Mouse (Mus musculus) kidney, postnatal 36 days (tissue): ENCODE measurements around the gene Osbp2.

Experiments
- DNase-seq, 2 experiments: peaks; one replicate each; pipeline ENCODE4 v3.0.0; 2021 to 2022; ENCODE audit warnings: mixed read lengths in 2 of 2

Osbp2 gene

DNA sequence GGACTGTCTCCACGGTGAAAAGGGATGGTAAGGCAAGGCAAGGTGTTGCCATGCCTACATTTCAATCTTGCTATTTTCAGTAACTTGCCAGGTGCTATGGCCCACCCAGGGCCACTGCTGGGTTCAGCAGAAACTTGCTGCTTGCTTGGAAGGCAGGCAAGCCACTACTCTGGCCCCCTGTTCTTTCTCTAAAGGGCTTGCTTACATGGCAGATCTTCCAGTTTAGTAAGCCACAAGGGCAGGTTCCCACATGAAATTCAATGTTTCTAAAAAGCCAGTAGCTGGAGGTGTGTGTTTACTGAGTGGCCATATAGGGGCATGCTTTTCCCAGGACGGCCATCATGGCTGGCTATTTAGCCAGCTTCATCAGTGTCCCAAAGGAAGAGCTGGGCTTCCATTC is 172.0 kb downstream of the Osbp2 start:
- no peak for DNase-seq

DNA sequence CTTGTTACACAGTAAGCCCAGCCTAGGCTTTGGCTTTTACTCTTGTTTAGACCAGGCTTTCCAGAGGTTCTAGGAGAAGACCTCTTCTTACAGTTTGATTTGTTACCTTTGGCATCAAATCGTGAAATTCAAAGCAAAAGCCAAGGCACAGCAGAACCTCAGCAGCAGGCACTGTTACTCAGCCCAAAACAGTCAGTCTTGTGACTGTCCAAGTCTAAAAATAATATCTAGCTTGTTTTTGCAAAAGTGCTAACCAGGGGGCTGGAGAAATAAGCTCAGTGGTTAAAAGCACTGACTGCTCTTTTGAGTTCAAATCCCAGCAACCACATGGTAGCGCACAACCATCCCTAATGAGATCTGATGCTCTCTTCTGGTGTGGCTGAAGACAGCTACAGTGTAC is 176.8 kb downstream of the Osbp2 start:
- no peak for DNase-seq

DNA sequence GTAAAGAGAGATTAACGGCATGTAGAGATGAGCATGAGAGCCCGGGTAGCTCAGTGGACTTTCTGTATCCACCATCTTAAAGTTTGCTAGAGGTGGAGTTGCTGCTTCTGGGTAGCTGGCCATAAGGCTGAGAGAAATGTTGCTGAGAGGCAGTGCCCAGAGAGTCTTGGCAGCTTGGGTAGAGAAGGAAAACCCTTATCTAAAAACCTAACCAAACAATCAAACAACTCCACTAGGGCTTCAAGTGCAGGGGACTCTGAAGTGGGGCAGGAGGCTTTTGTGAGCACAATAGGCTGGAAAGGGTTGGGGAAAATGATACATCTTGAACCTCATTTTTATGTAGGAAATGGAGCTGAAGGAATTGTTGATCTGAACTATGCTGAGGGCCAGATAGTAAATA is 177.4 kb downstream of the Osbp2 start:
- no peak for DNase-seq

DNA sequence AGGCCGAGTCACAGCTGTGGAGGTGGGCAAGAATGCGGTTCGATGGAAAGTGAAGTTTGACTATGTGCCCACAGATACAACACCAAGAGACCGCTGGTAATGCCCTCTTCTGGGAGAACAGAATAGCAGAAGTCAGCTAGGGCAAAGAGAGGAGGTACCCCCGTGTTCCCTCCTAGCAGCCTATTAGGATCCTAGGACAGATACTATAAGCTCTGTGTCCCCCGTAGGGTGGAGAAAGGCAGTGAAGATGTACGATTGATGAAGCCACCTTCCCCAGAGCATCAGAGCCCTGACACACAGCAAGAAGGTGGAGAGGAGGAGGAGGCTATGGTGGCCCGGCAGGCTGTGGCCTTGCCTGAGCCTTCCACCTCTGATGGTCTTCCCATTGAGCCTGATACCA is 178.3 kb downstream of the Osbp2 start:
- DNase-seq: no peak

DNA sequence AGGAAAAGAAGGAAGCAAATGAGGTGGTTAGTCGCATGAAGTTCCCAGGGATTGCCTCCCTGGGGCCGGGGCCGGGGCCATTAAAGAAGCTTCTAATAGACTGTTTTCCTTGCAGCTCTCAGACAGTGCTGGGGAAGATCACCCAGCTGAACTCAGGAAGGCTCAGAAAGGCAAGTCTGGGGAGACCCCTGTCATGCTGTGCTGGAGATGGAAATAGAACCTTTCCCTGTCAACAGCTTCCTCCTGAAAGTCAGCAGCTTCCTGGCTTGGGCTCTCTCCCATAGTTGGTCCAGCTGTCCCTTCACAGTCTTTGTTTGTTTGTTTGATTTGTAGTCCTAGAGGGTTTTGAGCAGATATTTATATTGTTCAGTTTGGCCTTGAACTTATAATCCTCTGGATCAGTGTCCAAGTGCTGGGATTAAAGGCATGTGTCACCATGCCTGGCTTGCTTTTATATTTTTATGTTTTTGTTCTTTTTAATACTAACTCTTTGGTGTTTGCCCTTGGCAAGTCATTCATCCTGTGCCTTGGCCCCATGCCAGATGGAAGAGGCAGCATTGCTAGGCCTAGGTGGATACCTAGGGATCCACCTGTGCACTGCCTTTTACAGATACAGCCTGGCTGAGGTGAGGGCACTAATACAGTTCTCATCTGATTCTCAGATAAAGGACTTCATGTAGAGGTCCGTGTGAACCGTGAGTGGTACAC is 178.8 kb downstream of the Osbp2 start:
- peak; percentile 41 to 67 for DNase-seq

DNA sequence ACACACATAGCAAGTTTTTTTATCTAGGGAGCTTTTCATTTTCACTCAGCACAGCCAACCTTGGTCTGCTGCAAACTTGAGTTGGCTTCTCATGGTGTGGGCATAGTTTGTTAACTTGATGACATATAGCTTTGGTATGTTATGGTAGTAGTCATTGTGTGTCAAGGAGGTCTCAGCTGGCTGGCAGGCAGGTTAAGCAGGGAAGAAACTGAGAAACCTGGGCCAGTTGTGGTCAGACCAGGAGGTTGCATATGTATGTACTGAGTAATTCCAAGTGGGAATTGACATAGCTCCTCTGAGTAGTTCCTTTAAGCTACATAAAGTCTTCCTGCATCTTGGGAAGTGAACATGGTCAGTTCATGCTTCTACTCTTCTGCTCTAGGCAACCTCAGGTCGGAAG is 179.5 kb downstream of the Osbp2 start:
- DNase-seq: no peak

DNA sequence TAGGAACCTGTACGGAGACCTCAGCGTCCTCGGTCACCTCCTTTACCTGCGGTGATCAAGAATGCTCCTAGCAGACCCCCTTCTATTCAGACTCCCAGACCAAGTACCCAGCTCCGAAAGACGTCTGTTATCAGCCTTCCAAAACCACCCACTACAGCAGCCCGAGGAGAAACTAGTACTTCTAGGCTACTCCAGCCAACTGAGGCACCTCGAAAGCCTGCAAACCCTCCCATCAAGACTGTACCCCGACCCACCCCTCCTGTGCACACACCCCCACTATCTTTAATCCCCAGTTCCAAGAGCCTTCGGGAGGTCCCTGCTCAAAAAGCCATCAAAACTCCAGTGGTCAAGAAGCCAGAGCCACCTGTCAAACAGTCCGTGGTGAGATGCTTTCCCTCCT is 180.0 kb downstream of the Osbp2 start:
- no peak for DNase-seq

DNA sequence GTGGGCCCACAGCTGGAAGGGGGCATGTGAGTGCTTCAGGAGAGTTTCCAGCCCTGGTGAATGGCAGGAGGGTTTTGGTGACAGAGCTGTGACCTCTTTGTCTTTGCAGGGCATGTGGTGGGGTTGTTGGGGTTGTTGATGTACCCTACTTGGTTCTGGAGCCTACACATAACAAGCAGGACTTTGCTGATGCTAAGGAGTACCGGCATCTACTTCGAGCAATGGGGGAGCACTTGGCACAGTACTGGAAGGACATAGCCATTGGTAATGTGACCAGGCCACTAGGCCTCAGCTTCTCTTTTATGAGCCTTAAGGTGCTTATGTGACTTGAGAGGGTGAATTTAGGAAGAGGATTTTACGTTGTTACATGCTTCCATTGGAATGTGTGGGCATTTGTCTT is 183.9 kb downstream of the Osbp2 start:
- no peak for DNase-seq

DNA sequence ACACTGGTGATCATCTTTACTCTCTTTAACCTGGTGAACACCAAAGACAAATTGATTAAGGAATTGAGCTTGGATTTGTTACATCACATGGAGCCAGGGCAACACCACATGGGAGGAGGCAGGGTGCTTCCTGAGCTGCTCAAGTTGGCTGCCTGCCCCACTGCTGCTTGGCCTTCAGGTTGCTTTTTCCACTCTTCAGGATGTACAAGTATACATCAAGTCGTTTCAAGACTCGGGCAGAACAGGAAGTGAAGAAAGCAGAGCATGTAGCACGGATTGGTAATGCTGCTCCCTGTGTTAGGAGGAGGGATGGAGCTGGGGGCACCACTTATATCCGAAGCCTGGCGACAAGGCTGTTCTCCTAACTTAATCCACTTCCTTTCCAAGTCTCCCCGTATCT is 186.5 kb downstream of the Osbp2 start:
- peak; percentile 46 to 68 for DNase-seq

DNA sequence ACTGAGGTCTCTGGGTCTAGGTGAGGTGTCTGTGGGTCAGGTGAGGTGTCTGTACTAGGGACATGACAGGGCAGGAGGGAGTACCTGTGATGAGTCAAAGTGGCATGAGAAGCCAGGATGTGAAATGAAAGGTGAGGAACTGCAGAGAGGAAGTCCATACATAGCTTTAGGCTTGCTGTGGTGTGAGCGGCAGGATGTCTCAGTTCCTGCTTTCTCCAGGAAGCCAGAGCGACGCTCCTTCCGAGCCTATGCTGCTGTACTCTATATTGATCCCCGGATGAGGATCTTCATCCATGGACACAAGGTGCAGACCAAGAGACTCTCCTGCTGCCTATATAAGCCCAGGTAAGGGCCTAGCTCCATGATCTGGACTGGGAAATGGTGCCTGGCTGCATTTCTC is 187.3 kb downstream of the Osbp2 start:
- no peak for DNase-seq

DNA sequence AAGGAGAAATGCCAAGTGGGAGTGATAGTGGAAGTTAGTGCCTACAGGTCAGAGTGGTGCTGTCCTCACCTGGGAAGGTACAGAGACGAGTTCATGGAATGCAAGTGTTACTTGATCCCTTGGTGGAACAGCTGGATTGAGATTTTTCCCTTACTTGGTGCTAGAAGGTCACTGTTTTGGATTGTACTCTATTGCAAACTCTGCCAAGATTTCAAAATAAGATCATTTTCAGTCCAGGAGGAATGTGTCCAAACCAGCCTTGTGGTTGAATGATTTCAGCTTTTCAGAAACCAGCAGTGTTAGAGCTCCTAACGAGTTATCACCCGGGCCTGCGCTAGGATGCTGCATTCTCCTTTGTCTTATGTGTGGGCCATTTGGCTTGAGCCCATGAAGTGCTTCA is 189.2 kb downstream of the Osbp2 start:
- no peak for DNase-seq

DNA sequence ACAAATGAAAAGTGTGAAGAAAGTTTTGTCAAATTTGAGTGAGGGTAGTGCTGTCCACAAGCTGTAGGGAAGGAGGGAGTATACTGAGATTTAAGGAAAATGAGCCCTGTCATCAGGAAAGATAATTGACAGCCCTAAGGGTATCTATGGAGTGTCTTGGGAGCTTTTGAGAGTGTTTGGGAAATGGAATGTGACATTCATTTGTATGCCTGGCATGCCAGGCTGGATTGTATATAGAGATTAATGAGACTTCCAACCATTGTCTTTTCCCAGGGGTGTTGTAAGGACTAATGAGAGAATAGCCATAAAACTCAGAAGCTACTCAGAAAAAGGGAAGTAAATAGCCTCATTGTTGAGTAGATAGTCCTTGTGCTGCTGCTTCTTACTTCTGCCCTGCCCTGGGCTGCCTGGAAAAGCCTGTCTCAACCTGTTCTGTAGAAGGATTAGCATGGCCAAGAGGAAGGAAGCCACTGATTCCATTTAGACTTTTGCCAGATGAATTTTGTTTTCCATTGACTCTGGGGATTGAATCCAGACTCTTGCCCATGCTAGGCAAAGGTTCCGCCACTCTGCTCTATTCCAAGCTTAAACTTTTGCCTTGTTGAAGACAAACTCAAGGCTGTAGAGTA is 192.6 kb downstream of the Osbp2 start:
- DNase-seq: no peak

DNA sequence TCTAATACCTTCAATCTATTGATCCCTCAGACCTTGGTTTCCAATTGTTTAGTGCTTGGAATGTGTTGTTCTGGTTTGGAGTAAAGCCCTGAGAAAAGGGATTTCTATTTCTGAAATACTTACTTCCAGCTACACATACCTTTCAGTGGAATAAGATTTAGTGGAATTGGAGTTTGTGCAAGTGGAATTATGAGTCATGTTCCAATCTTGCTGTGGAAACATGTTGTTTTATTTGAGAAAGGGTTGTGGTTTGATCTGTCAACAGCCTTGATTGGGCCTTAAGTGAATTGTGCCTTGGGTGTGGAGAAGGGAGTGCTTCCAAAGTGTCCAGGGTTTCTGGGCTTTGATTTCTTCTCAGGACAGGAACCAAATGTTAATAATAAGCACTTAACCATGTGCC is 193.9 kb downstream of the Osbp2 start:
- no peak for DNase-seq

DNA sequence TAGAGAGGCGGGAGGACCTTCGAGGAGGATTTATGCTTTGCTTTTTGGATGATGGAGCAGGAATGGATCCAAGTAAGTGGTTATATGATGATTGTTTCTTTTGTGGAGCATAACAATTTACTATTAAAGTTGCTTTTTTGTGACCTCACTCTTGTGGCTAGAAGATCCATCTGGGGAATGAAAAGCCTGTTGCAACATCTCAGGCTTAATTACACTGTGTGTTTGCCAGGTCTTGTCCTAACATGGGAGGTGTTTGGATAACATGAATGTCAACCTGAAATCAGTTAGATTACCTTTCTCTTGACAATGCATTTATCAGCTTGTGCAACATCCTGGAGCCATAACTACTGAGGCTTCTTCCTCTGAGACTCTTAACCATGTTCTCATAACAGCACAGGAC is 194.9 kb downstream of the Osbp2 start:
- no peak for DNase-seq

DNA sequence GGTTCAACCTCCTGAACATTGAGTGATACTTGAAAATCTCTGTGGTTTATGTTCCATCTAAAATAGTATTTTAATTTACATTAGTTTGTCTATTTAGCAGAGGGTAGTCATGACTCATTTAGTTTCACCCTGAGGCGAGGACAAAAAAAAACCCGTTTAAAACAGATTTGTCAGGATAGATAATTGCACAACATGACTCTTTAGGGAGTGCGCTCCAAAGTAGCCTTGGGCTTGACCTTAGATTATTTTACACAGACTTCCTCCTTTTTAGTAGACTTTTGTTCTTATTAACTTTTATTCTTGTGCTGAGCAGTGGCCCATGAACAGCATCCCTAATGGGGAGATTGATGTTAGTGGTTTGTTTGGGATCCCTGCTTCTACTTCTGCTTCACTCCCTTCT is 196.2 kb downstream of the Osbp2 start:
- no peak for DNase-seq

DNA sequence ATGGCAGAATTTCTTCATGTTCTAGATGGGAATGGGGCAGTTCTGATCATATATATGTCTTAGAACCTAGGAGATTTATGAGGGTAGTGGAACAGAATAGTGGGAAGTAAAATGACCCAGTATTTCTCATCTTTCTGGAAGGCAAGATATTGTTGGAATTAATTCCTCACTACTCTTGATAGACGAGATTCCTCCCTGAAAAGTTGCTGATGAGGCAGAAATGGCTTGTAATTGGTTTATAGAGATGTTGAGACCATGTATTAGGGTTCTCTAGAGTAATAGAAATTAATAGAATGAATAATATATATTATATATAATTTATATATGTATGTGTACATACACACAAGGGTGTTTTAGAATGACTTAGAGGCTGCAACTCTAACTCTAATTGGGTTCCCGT is 201.7 kb downstream of the Osbp2 start:
- DNase-seq: no peak
